In genomic region chr5:25296830-25297229, GRCm38 (mm10) we compare ENCODE assay signal across 12 mouse cellular contexts.
DNase-seq lines count a peak whose midpoint lies in the region; ATAC-seq lines count a peak whose summit lies in the region.
"Had no signal": no experiment of that assay in that cellular context is flagged by ENCODE, and none has a peak within 500 bp of the region (broad histone marks: within the 10 kb centered on the region; RNA-seq: fewer than 3 reads in every experiment).

No protein-coding gene starts in this region.

- WGBS in midbrain, embryonic 14.5 days: 41% methylated on average over 3 of the region's 3 CpGs
- WGBS in midbrain, embryonic 13.5 days: 42% methylated on average over 3 of the region's 3 CpGs
- WGBS in hindbrain, embryonic 13.5 days: 59% methylated on average over 3 of the region's 3 CpGs

- H3K9ac ChIP-seq in midbrain, embryonic 14.5 days (replicated peaks; ENCODE audit: low read length): no peak overlapping the region
- H3K9ac ChIP-seq in midbrain, embryonic 13.5 days (replicated peaks): no peak overlapping the region
- H3K9ac ChIP-seq in hindbrain, embryonic 13.5 days: no peak overlapping the region
- H3K9ac ChIP-seq: forebrain, embryonic 13.5 days; lung, embryonic 14.5 days had no signal

- DNase-seq in embryo, embryonic 10.5 days (ENCODE audit: low spot score): peak; percentile 1
- DNase-seq in embryo, embryonic 9.5 days (ENCODE audit: extremely low spot score): no peak
- peak; percentile 24 for DNase-seq in midbrain, embryonic 14.5 days
- DNase-seq in c-Kit-positive CD71-positive TER-119-positive erythroid progenitor cells, embryonic 14.5 days (ENCODE audit: low spot score): peak; percentile 9
- DNase-seq: cerebellum, postnatal 10 days; kidney, postnatal 14 days; lung, embryonic 14.5 days had no signal

- ATAC-seq in midbrain, embryonic 14.5 days (ENCODE audit: low FRiP score, low TSS enrichment): no peak
- no peak; the same call in 1 of the 2 replicates for ATAC-seq in midbrain, embryonic 13.5 days
- peak; percentile 39; the same call in 1 of the 2 replicates for ATAC-seq in megakaryocyte progenitor cell, adult 5-6 weeks (replicated peaks; ENCODE audit: poor library complexity)
- no peak for ATAC-seq in hindbrain, embryonic 13.5 days (ENCODE audit: low FRiP score)
- no peak for ATAC-seq in cerebellum, adult (ENCODE audit: insufficient number of reproducible peaks, low FRiP score, low TSS enrichment)
- ATAC-seq: forebrain, embryonic 13.5 days had no signal

- H3K4me2 ChIP-seq in midbrain, embryonic 14.5 days (ENCODE audit: low read length): no peak overlapping the region
- H3K4me2 ChIP-seq in midbrain, embryonic 13.5 days (replicated peaks): no peak overlapping the region
- no peak overlapping the region for H3K4me2 ChIP-seq in hindbrain, embryonic 13.5 days
- H3K4me2 ChIP-seq: forebrain, embryonic 13.5 days; lung, embryonic 14.5 days had no signal

- peaks cover 48% of the 10 kb centered on the region for H3K36me3 ChIP-seq in midbrain, embryonic 14.5 days (ENCODE audit: control insufficient read depth, insufficient read depth, low read length)
- peaks cover 31% of the 10 kb centered on the region for H3K36me3 ChIP-seq in midbrain, embryonic 13.5 days
- peaks cover 46% of the 10 kb centered on the region for H3K36me3 ChIP-seq in hindbrain, embryonic 13.5 days

- no peaks in the 10 kb centered on the region for H3K27me3 ChIP-seq in midbrain, embryonic 14.5 days (ENCODE audit: control insufficient read depth, insufficient read depth, low read length)
- no peaks in the 10 kb centered on the region for H3K27me3 ChIP-seq in midbrain, embryonic 13.5 days
- H3K27me3 ChIP-seq in hindbrain, embryonic 13.5 days: no peaks in the 10 kb centered on the region
- H3K27me3 ChIP-seq: forebrain, embryonic 13.5 days had no signal

- no peaks in the 10 kb centered on the region for H3K4me1 ChIP-seq in midbrain, embryonic 14.5 days (ENCODE audit: control insufficient read depth, insufficient read depth, low read length)
- peaks cover 11% of the 10 kb centered on the region for H3K4me1 ChIP-seq in midbrain, embryonic 13.5 days (replicated peaks)
- peaks cover 4% of the 10 kb centered on the region for H3K4me1 ChIP-seq in hindbrain, embryonic 13.5 days (replicated peaks)
- H3K4me1 ChIP-seq: forebrain, embryonic 13.5 days had no signal

- H3K4me3 ChIP-seq in midbrain, embryonic 14.5 days (replicated peaks; ENCODE audit: low read depth, low read length): no peak overlapping the region
- no peak overlapping the region for H3K4me3 ChIP-seq in midbrain, embryonic 13.5 days (replicated peaks)
- H3K4me3 ChIP-seq in hindbrain, embryonic 13.5 days: no peak overlapping the region
- H3K4me3 ChIP-seq: forebrain, embryonic 13.5 days had no signal

- no peaks in the 10 kb centered on the region for H3K9me3 ChIP-seq in midbrain, embryonic 14.5 days (ENCODE audit: control insufficient read depth, low read length)
- H3K9me3 ChIP-seq in midbrain, embryonic 13.5 days: no peaks in the 10 kb centered on the region
- no peaks in the 10 kb centered on the region for H3K9me3 ChIP-seq in hindbrain, embryonic 13.5 days
- H3K9me3 ChIP-seq: forebrain, embryonic 13.5 days had no signal

- H3K27ac ChIP-seq in midbrain, embryonic 14.5 days (replicated peaks; ENCODE audit: low read depth, low read length): no peak overlapping the region
- H3K27ac ChIP-seq in midbrain, embryonic 13.5 days: no peak overlapping the region
- no peak overlapping the region for H3K27ac ChIP-seq in hindbrain, embryonic 13.5 days
- H3K27ac ChIP-seq: forebrain, embryonic 13.5 days had no signal
